Mouse (Mus musculus) brain, embryonic 14.5 days (tissue): Measurements from ENCODE around the gene Plin3. TPM values are rescaled to one million over a fixed set of nuclear protein-coding genes. Genes with fewer than 3 reads are reported as not detected.

Experiments used
- DNase-seq: peaks from one replicate; pipeline ENCODE4 v3.0.0-alpha.2; 2011; ENCODE audit warnings: low read depth
- CTCF ChIP-seq: fragments of 200-500 bp; IDR thresholded peaks from 2 replicates; pipeline ENCODE4 v1.5.1; 2012; ENCODE audit warnings: inconsistent platforms, mild to moderate bottlenecking, moderate library complexity, borderline replicate concordance; ENCODE audit not compliant: insufficient read depth, insufficient read length; ENCODE audit errors: extremely low read depth
- POLR2A ChIP-seq: fragments of 200-500 bp; IDR thresholded peaks from 2 replicates; pipeline ENCODE4 v1.6.1; 2012; ENCODE audit warnings: mild to moderate bottlenecking, inconsistent platforms, borderline replicate concordance; ENCODE audit not compliant: poor library complexity, insufficient read depth, insufficient read length, severe bottlenecking; ENCODE audit errors: extremely low read depth
- polyA plus RNA-seq: library from polyadenylated mRNA; depleted of rRNA; stranded (reverse); fragments of >200 nt; gene quantifications from 2 replicates; pipeline ENCODE4 v1.2.3, GENCODE M21; 2012

The Plin3 gene
- polyA plus RNA-seq, 1 experiment: 8.3 TPM

- no peak for DNase-seq
- no peak for TF ChIP-seq POLR2A
- TF ChIP-seq CTCF: no peak
Observed at GRCm38 (mm10) chr17:56279481-56280155, 13.1 kb downstream of the Plin3 start.

GRCm38 (mm10) chr17:56278340-56278739, 14.3 kb downstream of the Plin3 start:
- TF ChIP-seq CTCF (no peak), POLR2A (no peak)
- no peak for DNase-seq

DNA sequence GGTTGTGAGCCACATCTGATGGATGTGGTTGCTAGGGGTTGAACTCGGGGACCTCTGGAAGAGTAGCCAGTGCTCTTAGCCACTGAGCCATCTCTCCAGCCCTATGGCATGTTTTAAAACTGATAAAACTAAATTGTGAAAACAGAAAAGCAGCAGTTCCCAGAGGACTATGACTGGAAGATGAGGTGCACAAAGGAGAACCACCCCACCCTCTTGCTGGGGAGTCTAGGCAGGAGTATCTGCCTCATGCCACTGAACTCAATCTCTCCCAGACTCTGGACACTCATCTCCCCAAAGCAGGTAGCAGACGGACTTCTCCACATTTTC, 15.1 kb downstream of the Plin3 start:
- no peak for TF ChIP-seq CTCF
- no peak for TF ChIP-seq POLR2A
- DNase-seq: no peak

DNA sequence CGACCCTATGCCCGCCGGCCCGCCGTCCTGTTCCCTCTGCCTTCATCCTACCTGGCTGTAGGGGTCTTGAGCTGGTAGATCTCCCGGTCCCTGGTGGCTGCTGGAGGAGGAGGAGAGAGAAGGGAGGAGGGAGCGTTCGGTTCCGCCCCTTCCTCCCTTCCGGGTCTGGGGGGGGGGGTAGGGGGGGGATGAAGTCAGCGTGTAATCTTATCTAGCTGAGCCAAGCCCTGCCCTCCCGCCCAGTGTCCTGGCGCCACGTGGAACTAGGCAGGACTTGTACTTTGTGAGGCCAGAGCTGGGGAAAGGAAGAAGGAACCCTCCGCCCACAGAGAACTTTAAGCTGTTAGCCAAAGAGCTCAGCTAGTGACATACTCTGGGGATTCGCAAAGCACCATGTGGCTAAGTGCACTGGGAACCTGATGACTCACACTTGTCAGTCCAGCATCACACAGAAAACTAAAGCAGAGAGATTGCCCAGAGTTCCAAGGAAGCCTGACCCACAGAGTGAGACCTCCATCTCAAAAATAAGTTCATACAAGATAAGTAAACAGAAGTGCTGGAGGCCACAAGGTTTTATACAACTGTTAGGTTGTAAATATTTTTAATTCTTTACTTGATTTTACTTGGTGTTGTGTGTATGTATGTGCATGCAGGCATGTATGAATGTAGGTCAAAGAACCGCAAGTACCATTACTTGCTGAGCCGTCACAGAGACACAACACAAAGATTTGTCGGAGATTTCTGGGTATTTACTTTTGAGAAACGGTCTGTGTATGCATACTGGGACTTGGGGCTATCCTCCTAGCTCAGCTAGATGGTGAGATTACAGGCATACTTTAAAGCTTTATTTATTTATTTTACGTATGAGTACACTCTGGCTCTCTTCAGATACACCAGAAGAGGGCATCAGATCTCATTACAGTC, 15.8 kb downstream of the Plin3 start, which contains the start of gene Ticam1:
Ticam1 (minus strand) TSS at position 144 of the 924 bp plus-strand sequence.
- TF ChIP-seq POLR2A (no peak), CTCF (peak; percentile 18; the same call in 1 of the 2 replicates)
- peak; percentile 94 for DNase-seq

- DNase-seq: no peak
- TF ChIP-seq CTCF (no peak), POLR2A (no peak)
Observed at GRCm38 (mm10) chr17:56275842-56276480, 16.7 kb downstream of the Plin3 start.

GRCm38 (mm10) chr17:56273986-56274385, 18.7 kb downstream of the Plin3 start:
- DNase-seq: no peak
- TF ChIP-seq POLR2A: no peak

GRCm38 (mm10) chr17:56273482-56273881, 19.2 kb downstream of the Plin3 start:
- TF ChIP-seq CTCF (no peak), POLR2A (no peak)
- DNase-seq: no peak

- no peak for DNase-seq
- TF ChIP-seq CTCF (no peak), POLR2A (no peak)
Observed at GRCm38 (mm10) chr17:56272644-56273043, 20.0 kb downstream of the Plin3 start.

- no peak for DNase-seq
Observed at GRCm38 (mm10) chr17:56271609-56272253, 20.9 kb downstream of the Plin3 start.

GRCm38 (mm10) chr17:56269741-56270140, 22.9 kb downstream of the Plin3 start:
- TF ChIP-seq POLR2A (no peak), CTCF (no peak)
- no peak for DNase-seq

More at GRCm38 (mm10) chr17:56271609-56272253, 20.9 kb downstream of the Plin3 start:
- TF ChIP-seq CTCF (no peak), POLR2A (no peak)

GRCm38 (mm10) chr17:56269153-56269630, 23.5 kb downstream of the Plin3 start:
- TF ChIP-seq CTCF (no peak), POLR2A (0 out of 2 replicates have a peak, but pooled peaks have one; percentile 11)
- DNase-seq: peak; percentile 95
